Mouse (Mus musculus): Measurements from ENCODE around the gene Rcsd1. TPM values are rescaled to one million over a fixed set of nuclear protein-coding genes. Genes with fewer than 3 reads are reported as not detected.

Rcsd1 gene
- total and polyA plus RNA-seq, 3 experiments, result 22.7 to 81.1 (median 35.7) TPM

GRCm38 (mm10) chr1:165707640-165708322, 1.8 kb downstream of the Rcsd1 start:
- H3K4me3 ChIP-seq (replicated peaks in 1 of 3; ENCODE audit: low read depth in 2 of 3, low read length in 2 of 3, poor library complexity in 1 of 3), result peak overlapping the region; percentile 62 to 85 (median 77)
- H3K4me1 ChIP-seq (ENCODE audit: control insufficient read depth in 1 of 2, insufficient read depth in 2 of 2), result peaks cover 31 to 71% of the 10 kb centered on the region in 2 experiments
- H3K4me2 ChIP-seq (ENCODE audit: insufficient read depth, low read depth, poor library complexity, severe bottlenecking), result peak overlapping the region; percentile 90; the same call in 1 of the 2 replicates
- TF ChIP-seq MAFK (IDR thresholded peaks at IDR 0.05; ENCODE audit: insufficient replicate concordance, low read length), result no peak
- TF ChIP-seq IRF4 (IDR thresholded peaks at IDR 0.05; ENCODE audit: low read depth, low read length), result peak; percentile 16; the same call in 1 of the 2 replicates
- TF ChIP-seq MAZ (IDR thresholded peaks at IDR 0.05; ENCODE audit: low read depth, low read length), result peak; percentile 89
- TF ChIP-seq MXI1 (IDR thresholded peaks at IDR 0.05; ENCODE audit: low read depth, low read length), result peak; percentile 18
- no peak for TF ChIP-seq KAT2A (IDR thresholded peaks at IDR 0.05; ENCODE audit: insufficient replicate concordance, low read length)
- TF ChIP-seq NELFE (IDR thresholded peaks at IDR 0.05; ENCODE audit: low read depth, low read length), result 0 out of 2 replicates have a peak, but pooled peaks have one; percentile 25
- TF ChIP-seq ZMIZ1 (IDR thresholded peaks at IDR 0.05; ENCODE audit: low read depth, low read length), result no peak
- no peak for TF ChIP-seq PAX5 (IDR thresholded peaks at IDR 0.05; ENCODE audit: low read length)
- TF ChIP-seq MEF2A (IDR thresholded peaks at IDR 0.05; ENCODE audit: borderline replicate concordance, low read depth, low read length), result 0 out of 2 replicates have a peak, but pooled peaks have one; percentile 49
- peak; percentile 72; the same call in 1 of the 2 replicates for TF ChIP-seq UBTF (IDR thresholded peaks at IDR 0.05; ENCODE audit: low read depth, low read length)
- peak; percentile 42; the same call in 1 of the 2 replicates for TF ChIP-seq ELF1 (IDR thresholded peaks at IDR 0.05; ENCODE audit: low read depth, low read length)
- TF ChIP-seq CHD1 (IDR thresholded peaks at IDR 0.05; ENCODE audit: low read depth, low read length), result peak; percentile 82; the same call in 1 of the 2 replicates
- TF ChIP-seq POLR2A (IDR thresholded peaks at IDR 0.05; ENCODE audit: low read depth, low read length), result peak; percentile 45; the same call in 1 of the 2 replicates
- no peak for TF ChIP-seq SMC3 (IDR thresholded peaks at IDR 0.05; ENCODE audit: low read depth, low read length)
- no peak for TF ChIP-seq ETS1 (conservative IDR thresholded peaks at IDR 0.05; ENCODE audit: low read depth, low read length)
- H3K9ac ChIP-seq (ENCODE audit: insufficient read depth, low read depth), result peak overlapping the region; percentile 27
- H3K27me3 ChIP-seq (replicated peaks), result no peaks in the 10 kb centered on the region
- in situ Hi-C loops (cut with MboI; ENCODE audit: low pct_ligation_motif_present, low pct_unique_long_range_greater_than_20kb, low sequenced_read_pairs) (no loop called here), dilution Hi-C loops (cut with MboI; ENCODE audit: extremely low pct_ligation_motif_present, extremely low pct_unique_long_range_greater_than_20kb, low sequenced_read_pairs) (no loop called here)
- H3K27ac ChIP-seq (ENCODE audit: insufficient read depth, low read depth), result peak overlapping the region; percentile 5; the same call in 1 of the 2 replicates
- no peaks in the 10 kb centered on the region for H3K9me3 ChIP-seq (replicated peaks; ENCODE audit: low read length)
- peak; percentile 68 for DNase-seq (ENCODE audit: extremely low read depth)
- H3K36me3 ChIP-seq (replicated peaks in 1 of 2; ENCODE audit: control insufficient read depth in 1 of 2, insufficient read depth in 1 of 2, low read length in 1 of 2), result peaks cover 0 to 9% of the 10 kb centered on the region in 2 experiments
- H3K79me2 ChIP-seq (replicated peaks; ENCODE audit: control insufficient read depth, extremely low read depth, insufficient read depth, poor library complexity, severe bottlenecking), result peaks cover 4% of the 10 kb centered on the region

DNA sequence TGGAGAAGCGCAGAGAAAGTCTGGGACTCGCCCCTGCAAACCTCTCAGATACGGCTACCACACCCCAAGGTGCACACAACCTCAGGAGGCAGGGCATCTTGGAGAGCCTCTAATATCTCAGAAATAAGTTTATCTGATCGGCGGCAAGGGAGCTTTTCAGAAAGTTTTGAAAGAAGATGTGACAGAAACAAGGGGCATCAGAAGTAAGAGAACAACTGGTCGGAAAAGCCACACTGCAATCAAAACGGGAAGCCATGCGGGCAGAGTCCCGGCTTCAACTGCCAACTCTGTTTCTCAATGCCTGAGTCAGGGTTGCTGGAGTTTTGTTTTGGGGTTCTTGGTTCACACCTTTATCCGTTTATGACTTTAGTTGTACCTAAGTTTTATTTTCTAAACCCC, 2.3 kb downstream of the Rcsd1 start:
- no peak for TF ChIP-seq JUN (IDR thresholded peaks at IDR 0.05; ENCODE audit: insufficient read depth, low read depth, low read length)
- TF ChIP-seq NRF1 (IDR thresholded peaks at IDR 0.05; ENCODE audit: low read depth, low read length), result no peak
- TF ChIP-seq MAX (IDR thresholded peaks at IDR 0.05; ENCODE audit: low read length), result peak; percentile 64
- TF ChIP-seq UBTF (IDR thresholded peaks at IDR 0.05; ENCODE audit: low read depth, low read length), result no peak
- TF ChIP-seq ZKSCAN1 (IDR thresholded peaks at IDR 0.05; ENCODE audit: borderline replicate concordance, low read depth, low read length), result no peak
- TF ChIP-seq EP300 (IDR thresholded peaks at IDR 0.05; ENCODE audit: low read length), result peak; percentile 45; the same call in 1 of the 2 replicates
- no peak for TF ChIP-seq POLR2AphosphoS2 (IDR thresholded peaks at IDR 0.05; ENCODE audit: low read depth, low read length)
- TF ChIP-seq SMC3 (IDR thresholded peaks at IDR 0.05; ENCODE audit: low read depth, low read length), result no peak
- no peak for TF ChIP-seq TCF12 (IDR thresholded peaks at IDR 0.05; ENCODE audit: low read depth, low read length)
- no peak for TF ChIP-seq GABPA (IDR thresholded peaks at IDR 0.05; ENCODE audit: insufficient replicate concordance, low read depth, low read length)
- peak; percentile 47; the same call in 1 of the 2 replicates for TF ChIP-seq MXI1 (IDR thresholded peaks at IDR 0.05; ENCODE audit: low read depth, low read length)
- peak; percentile 61; the same call in 1 of the 2 replicates for TF ChIP-seq MYC (IDR thresholded peaks at IDR 0.05; ENCODE audit: low read depth, low read length)
- TF ChIP-seq ELF1 (IDR thresholded peaks at IDR 0.05; ENCODE audit: low read depth, low read length), result no peak
- H3K4me3 ChIP-seq (replicated peaks in 1 of 3; ENCODE audit: low read depth in 2 of 3, low read length in 2 of 3, poor library complexity in 1 of 3), result peak overlapping the region; percentile 62 to 85 (median 77)
- peak; percentile 21 for DNase-seq (ENCODE audit: extremely low read depth)
- H3K4me2 ChIP-seq (ENCODE audit: insufficient read depth, low read depth, poor library complexity, severe bottlenecking), result peak overlapping the region; percentile 90
- H3K36me3 ChIP-seq (replicated peaks in 1 of 2; ENCODE audit: control insufficient read depth in 1 of 2, insufficient read depth in 1 of 2, low read length in 1 of 2), result peaks cover 0 to 11% of the 10 kb centered on the region in 2 experiments
- peaks cover 35 to 76% of the 10 kb centered on the region in 2 experiments for H3K4me1 ChIP-seq (ENCODE audit: control insufficient read depth in 1 of 2, insufficient read depth in 2 of 2)
- peak overlapping the region; percentile 5; the same call in 1 of the 2 replicates for H3K27ac ChIP-seq (ENCODE audit: insufficient read depth, low read depth)
- H3K9ac ChIP-seq (ENCODE audit: insufficient read depth, low read depth), result peak overlapping the region; percentile 27
- dilution Hi-C loops (cut with MboI; ENCODE audit: extremely low pct_ligation_motif_present, extremely low pct_unique_long_range_greater_than_20kb, low sequenced_read_pairs) (no loop called here), in situ Hi-C loops (cut with MboI; ENCODE audit: low pct_ligation_motif_present, low pct_unique_long_range_greater_than_20kb, low sequenced_read_pairs) (no loop called here)
- no peaks in the 10 kb centered on the region for H3K27me3 ChIP-seq (replicated peaks)
- peaks cover 6% of the 10 kb centered on the region for H3K79me2 ChIP-seq (replicated peaks; ENCODE audit: control insufficient read depth, extremely low read depth, insufficient read depth, poor library complexity, severe bottlenecking)
- H3K9me3 ChIP-seq (replicated peaks; ENCODE audit: low read length), result no peaks in the 10 kb centered on the region
